Mouse (Mus musculus) olfactory bulb, adult 2 months (tissue): ENCODE data around the gene Rmi1. TPM values are rescaled to one million over a fixed set of nuclear protein-coding genes. Genes with fewer than 3 reads are reported as not detected.
A peak's percentile ranks its signal among the peaks of the same experiment; 100 is the strongest.
"Not testable (repeated sequence)": the region's sequence is repeated elsewhere in the genome, so short reads cannot be mapped to it uniquely, and the experiment has no call there.

Source experiments
- H3K27ac ChIP-seq: fragments of 200-500 bp; 2 replicates; pipeline ENCODE4 v1.5.1; 2012; ENCODE audit warnings: low read depth, low read length; ENCODE audit not compliant: insufficient read depth
- H3K4me1 ChIP-seq: fragments of 200-500 bp; 2 replicates; pipeline ENCODE4 v1.6.1; 2012; ENCODE audit warnings: low read length; ENCODE audit not compliant: control insufficient read depth, insufficient read depth
- H3K4me3 ChIP-seq: fragments of 200-500 bp; 2 replicates; pipeline ENCODE4 v1.5.1; 2012; ENCODE audit warnings: mild to moderate bottlenecking, low read depth, low read length, moderate library complexity; ENCODE audit not compliant: insufficient read depth
- CTCF ChIP-seq: fragments of 200-500 bp; IDR thresholded peaks from 2 replicates; pipeline ENCODE4 v1.5.1; 2012; ENCODE audit warnings: low read depth, mild to moderate bottlenecking, low read length, moderate library complexity; ENCODE audit not compliant: insufficient read depth
- POLR2A ChIP-seq: fragments of 200-500 bp; IDR thresholded peaks from 2 replicates; pipeline ENCODE4 v1.6.1; 2012; ENCODE audit warnings: mild to moderate bottlenecking, low read depth, low read length, moderate library complexity; ENCODE audit not compliant: insufficient read depth
- WGBS: fragments of 180-500 bp; shearing (Covaris S2); methylation state at CpG from one replicate; pipeline ENCODE4 v1.1.7; 2018; 5-methylcytosine and 5-hydroxymethylcytosine counted together
- polyA plus RNA-seq: library from polyadenylated mRNA; stranded (reverse); fragments of >200 nt; gene quantifications from 2 replicates; pipeline ENCODE4 v1.2.4, GENCODE M21; 2012; ENCODE audit warnings: low replicate concordance; ENCODE audit not compliant: missing spikeins, insufficient read depth, insufficient read length

Gene Rmi1
- not detected in 2 replicates for polyA plus RNA-seq

DNA sequence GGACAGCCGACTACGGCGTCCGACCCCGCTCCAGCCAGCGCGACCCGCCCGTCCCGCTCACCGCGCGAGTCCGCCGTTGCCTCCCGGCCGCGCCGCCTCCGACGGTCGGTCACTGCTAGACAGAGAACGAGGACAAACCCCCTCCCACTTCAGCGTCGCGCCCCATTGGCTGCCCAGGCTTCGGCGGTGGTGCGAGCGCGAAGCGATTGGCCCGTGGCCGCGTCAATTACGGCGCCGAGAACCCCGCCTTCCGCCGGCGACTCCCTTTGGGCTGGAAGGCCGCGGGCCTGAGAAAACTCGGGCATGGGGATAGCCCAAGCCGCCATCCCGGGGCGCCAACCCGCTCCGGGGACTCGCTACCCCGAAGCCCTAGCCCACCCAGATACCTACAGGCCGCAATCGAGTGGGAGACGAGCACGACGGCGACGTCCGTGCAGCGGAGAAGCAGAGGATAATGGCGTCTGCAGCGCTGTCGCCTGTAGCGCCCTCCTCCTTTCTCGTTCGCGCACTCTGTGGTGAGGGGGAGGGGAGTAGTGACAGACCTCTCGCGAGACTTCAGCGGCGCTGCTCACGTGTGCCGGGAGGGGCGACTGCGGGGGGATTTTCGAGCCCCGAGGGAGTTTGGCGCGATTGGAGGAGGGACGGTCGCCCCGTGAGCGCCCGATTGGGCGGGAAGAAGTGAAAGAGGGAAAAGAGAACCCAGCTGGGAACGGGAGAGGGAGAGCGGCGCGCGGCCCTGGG, at the start of gene Rmi1:
TSS of gene Rmi1 (plus strand) at position 246 of the 741 bp plus-strand sequence.
- TF ChIP-seq POLR2A, result peak; percentile 98
- no peak for TF ChIP-seq CTCF
- WGBS, result under 1% methylated on average over 91 of the region's 91 CpGs
- Histone ChIP-seq H3K4me3 (peak within 1 kb of the TSS; percentile 97), H3K4me1 (peaks cover 5% of the 10 kb centered on the region; the same call in 1 of the 2 replicates), H3K27ac (peak within 1 kb of the TSS; percentile 100)

DNA sequence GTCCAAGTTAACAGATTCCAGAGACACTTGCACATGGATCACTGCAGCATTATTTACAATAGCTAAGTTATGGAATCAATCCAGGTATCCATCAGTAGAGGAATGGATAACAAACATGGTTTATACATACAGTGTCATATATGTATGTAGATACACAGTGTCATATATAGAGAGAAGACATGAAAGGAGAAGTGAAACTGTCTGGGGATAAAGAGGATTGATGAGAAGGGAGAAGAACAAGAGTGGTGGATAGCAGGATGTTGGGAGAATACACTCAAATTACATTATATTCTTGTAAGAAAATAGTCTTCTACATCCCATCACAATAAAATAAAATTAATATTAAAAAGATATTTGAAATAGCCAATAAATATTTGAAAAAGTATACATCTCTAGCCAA, 49.1 kb upstream of the Rmi1 start:
- Histone ChIP-seq H3K4me3 (no peak overlapping the region), H3K4me1 (no peaks in the 10 kb centered on the region), H3K27ac (no peak overlapping the region)
- TF ChIP-seq CTCF, result no peak
- TF ChIP-seq POLR2A, result no peak

GRCm38 (mm10) chr13:58358629-58359303, 43.3 kb upstream of the Rmi1 start, which contains the start of gene Kif27:
Gene Kif27 (minus strand): TSS chr13:58359122.
- TF ChIP-seq CTCF (no peak), POLR2A (no peak)
- H3K4me1 ChIP-seq, result 0 out of 2 replicates have a peak, but pooled peaks cover 3% of the 10 kb centered on the region
- WGBS, result under 1% methylated on average over 84 of the region's 85 CpGs
- no peak within 1 kb of the TSS for H3K27ac ChIP-seq
- H3K4me3 ChIP-seq, result peak within 1 kb of the TSS; percentile 56

- 11% methylated on average over 7 of the region's 7 CpGs for WGBS
- H3K4me1 ChIP-seq, result 0 out of 2 replicates have a peak, but pooled peaks cover 3% of the 10 kb centered on the region
- TF ChIP-seq CTCF, result no peak
- no peak overlapping the region for H3K27ac ChIP-seq
- H3K4me3 ChIP-seq, result peak overlapping the region; percentile 56
Observed at GRCm38 (mm10) chr13:58359304-58359653, 42.8 kb upstream of the Rmi1 start.

- no peak overlapping the region for H3K4me3 ChIP-seq
- TF ChIP-seq CTCF (no peak), POLR2A (no peak)
- H3K4me1 ChIP-seq, result no peaks in the 10 kb centered on the region
- WGBS, result 78% methylated on average over 8 of the region's 8 CpGs
- H3K27ac ChIP-seq, result no peak overlapping the region
Observed at GRCm38 (mm10) chr13:58364353-58365175, 37.5 kb upstream of the Rmi1 start.

- WGBS, result 82% methylated on average over 8 of the region's 8 CpGs
- H3K4me3 ChIP-seq, H3K27ac ChIP-seq, H3K4me1 ChIP-seq: not testable (repeated sequence)
Observed at GRCm38 (mm10) chr13:58365179-58365578, 36.9 kb upstream of the Rmi1 start.

GRCm38 (mm10) chr13:58366373-58366772, 35.7 kb upstream of the Rmi1 start:
- TF ChIP-seq POLR2A (no peak), CTCF (no peak)
- no peaks in the 10 kb centered on the region for H3K4me1 ChIP-seq
- H3K27ac ChIP-seq, result no peak overlapping the region
- H3K4me3 ChIP-seq, result no peak overlapping the region
- WGBS, result 95% methylated on average over 3 of the region's 3 CpGs

DNA sequence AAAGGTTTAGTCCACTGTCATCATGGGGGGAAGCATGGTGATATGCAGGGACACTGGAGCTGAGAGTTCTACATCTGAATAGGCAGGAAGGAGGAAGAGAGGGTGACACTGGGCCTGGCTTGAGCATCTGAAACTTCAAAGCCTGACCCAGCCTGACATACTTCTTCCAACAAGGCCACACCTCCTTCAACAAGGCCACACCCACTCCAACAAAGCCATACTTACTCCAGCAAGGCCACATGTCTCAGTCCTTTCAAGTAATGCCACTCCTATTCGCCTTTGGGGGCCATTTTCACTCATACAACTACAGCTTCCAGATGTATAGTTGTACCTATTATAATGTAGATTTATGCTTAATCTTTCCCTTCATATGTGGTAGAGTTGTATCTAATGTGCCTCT, 34.4 kb upstream of the Rmi1 start:
- H3K4me1 ChIP-seq, result no peaks in the 10 kb centered on the region
- no peak for TF ChIP-seq CTCF
- TF ChIP-seq POLR2A, result no peak
- H3K4me3 ChIP-seq, result no peak overlapping the region
- no peak overlapping the region for H3K27ac ChIP-seq
- WGBS, result 69% methylated on average over 1 of the region's 1 CpGs

GRCm38 (mm10) chr13:58368835-58369234, 33.2 kb upstream of the Rmi1 start:
- 86% methylated on average over 4 of the region's 4 CpGs for WGBS
- no peak for TF ChIP-seq CTCF
- no peak for TF ChIP-seq POLR2A
- no peak overlapping the region for H3K4me3 ChIP-seq
- H3K27ac ChIP-seq, result no peak overlapping the region
- H3K4me1 ChIP-seq, result no peaks in the 10 kb centered on the region
